Mouse (Mus musculus): Measurements from ENCODE around the gene Clk1. TPM values are rescaled to one million over a fixed set of nuclear protein-coding genes. Genes with fewer than 3 reads are reported as not detected.
"Not testable (repeated sequence)": the region's sequence is repeated elsewhere in the genome, so short reads cannot be mapped to it uniquely, and the experiment has no call there.

The Clk1 gene
- polyA plus RNA-seq, 1 experiment from 2014 or later: 195 TPM

GRCm38 (mm10) chr1:58374266-58374665, 49.6 kb downstream of the Clk1 start:
- not testable (repeated sequence) for H3K4me1 ChIP-seq (replicated peaks; ENCODE audit: control insufficient read depth, insufficient read depth, low read length); H3K36me3 ChIP-seq (ENCODE audit: control insufficient read depth, insufficient read depth, low read length); H3K27me3 ChIP-seq (ENCODE audit: control insufficient read depth, insufficient read depth, low read length); DNase-seq (ENCODE audit: low spot score); H3K9me3 ChIP-seq (ENCODE audit: control insufficient read depth, low read length); H3K9ac ChIP-seq (ENCODE audit: low read depth, low read length); H3K4me3 ChIP-seq (ENCODE audit: low read depth, low read length); H3K4me2 ChIP-seq (replicated peaks; ENCODE audit: low read depth, low read length); H3K27ac ChIP-seq (ENCODE audit: low read depth, low read length); ATAC-seq (ENCODE audit: low FRiP score)
- WGBS: 83% methylated on average over 2 of the region's 2 CpGs

DNA sequence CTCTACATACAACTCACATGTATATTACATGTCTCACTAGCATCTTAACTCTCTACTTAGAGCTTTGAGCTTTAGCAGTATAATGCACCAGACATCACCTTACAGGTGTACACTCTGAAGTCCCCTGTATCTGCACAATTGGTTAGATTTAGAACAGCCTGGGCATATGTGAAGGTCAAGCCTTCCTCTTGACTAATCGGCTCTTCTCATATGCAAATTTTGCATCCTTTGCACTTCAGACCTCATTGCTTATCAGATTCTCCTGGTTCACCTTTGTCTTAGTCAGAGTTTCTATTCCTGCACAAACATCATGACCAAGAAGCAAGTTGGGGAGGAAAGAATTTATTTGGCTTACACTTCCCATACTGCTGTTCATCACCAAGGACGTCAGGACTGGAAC, 54.1 kb downstream of the Clk1 start:
- Histone ChIP-seq H3K27me3 (ENCODE audit: control insufficient read depth, insufficient read depth, low read length) (no peaks in the 10 kb centered on the region), H3K36me3 (ENCODE audit: control insufficient read depth, insufficient read depth, low read length) (no peaks in the 10 kb centered on the region), H3K4me2 (replicated peaks; ENCODE audit: low read depth, low read length) (no peak overlapping the region), H3K4me3 (ENCODE audit: low read depth, low read length) (no peak overlapping the region), H3K9me3 (ENCODE audit: control insufficient read depth, low read length) (no peaks in the 10 kb centered on the region), H3K27ac (ENCODE audit: low read depth, low read length) (no peak overlapping the region), H3K4me1 (replicated peaks; ENCODE audit: control insufficient read depth, insufficient read depth, low read length) (no peaks in the 10 kb centered on the region), H3K9ac (ENCODE audit: low read depth, low read length) (no peak overlapping the region)
- ATAC-seq (ENCODE audit: low FRiP score) (no peak), DNase-seq (ENCODE audit: low spot score) (no peak)
- WGBS: 87% methylated on average over 2 of the region's 2 CpGs

GRCm38 (mm10) chr1:58366737-58367471, 57.0 kb downstream of the Clk1 start:
- no peak overlapping the region for H3K9ac ChIP-seq (ENCODE audit: low read depth, low read length)
- no peak overlapping the region for H3K27ac ChIP-seq (ENCODE audit: low read depth, low read length)
- no peak for ATAC-seq (ENCODE audit: low FRiP score)
- no peak overlapping the region for H3K4me3 ChIP-seq (ENCODE audit: low read depth, low read length)
- no peaks in the 10 kb centered on the region for H3K36me3 ChIP-seq (ENCODE audit: control insufficient read depth, insufficient read depth, low read length)
- DNase-seq (ENCODE audit: low spot score): no peak
- 83% methylated on average over 12 of the region's 12 CpGs for WGBS
- H3K4me1 ChIP-seq (replicated peaks; ENCODE audit: control insufficient read depth, insufficient read depth, low read length): no peaks in the 10 kb centered on the region
- H3K9me3 ChIP-seq (ENCODE audit: control insufficient read depth, low read length): no peaks in the 10 kb centered on the region
- H3K27me3 ChIP-seq (ENCODE audit: control insufficient read depth, insufficient read depth, low read length): no peaks in the 10 kb centered on the region
- H3K4me2 ChIP-seq (replicated peaks; ENCODE audit: low read depth, low read length): no peak overlapping the region

DNA sequence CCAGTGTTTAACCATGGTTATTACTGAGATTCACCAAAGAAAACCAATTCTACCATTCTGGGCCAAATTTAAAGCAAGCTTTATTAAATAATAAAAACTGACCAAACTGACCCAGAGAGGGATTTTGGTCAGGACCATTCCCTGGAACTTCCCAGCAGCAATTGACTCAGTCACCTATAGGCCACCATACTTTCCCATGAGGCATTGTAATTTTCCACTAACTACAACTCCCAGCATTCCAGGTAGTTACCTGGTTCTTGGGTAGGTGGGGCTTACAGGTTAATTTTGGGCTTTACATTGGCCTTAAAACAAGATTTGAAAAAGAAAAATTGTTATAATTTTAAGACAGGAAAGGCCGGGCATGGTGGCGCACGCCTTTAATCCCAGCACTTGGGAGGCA, 58.0 kb downstream of the Clk1 start:
- no peak for DNase-seq (ENCODE audit: low spot score)
- WGBS: 91% methylated on average over 3 of the region's 3 CpGs
- Histone ChIP-seq H3K9ac (ENCODE audit: low read depth, low read length) (no peak overlapping the region), H3K9me3 (ENCODE audit: control insufficient read depth, low read length) (no peaks in the 10 kb centered on the region), H3K36me3 (ENCODE audit: control insufficient read depth, insufficient read depth, low read length) (no peaks in the 10 kb centered on the region), H3K4me2 (replicated peaks; ENCODE audit: low read depth, low read length) (no peak overlapping the region), H3K27me3 (ENCODE audit: control insufficient read depth, insufficient read depth, low read length) (no peaks in the 10 kb centered on the region), H3K4me1 (replicated peaks; ENCODE audit: control insufficient read depth, insufficient read depth, low read length) (no peaks in the 10 kb centered on the region), H3K27ac (ENCODE audit: low read depth, low read length) (no peak overlapping the region), H3K4me3 (ENCODE audit: low read depth, low read length) (no peak overlapping the region)
- no peak for ATAC-seq (ENCODE audit: low FRiP score)

DNA sequence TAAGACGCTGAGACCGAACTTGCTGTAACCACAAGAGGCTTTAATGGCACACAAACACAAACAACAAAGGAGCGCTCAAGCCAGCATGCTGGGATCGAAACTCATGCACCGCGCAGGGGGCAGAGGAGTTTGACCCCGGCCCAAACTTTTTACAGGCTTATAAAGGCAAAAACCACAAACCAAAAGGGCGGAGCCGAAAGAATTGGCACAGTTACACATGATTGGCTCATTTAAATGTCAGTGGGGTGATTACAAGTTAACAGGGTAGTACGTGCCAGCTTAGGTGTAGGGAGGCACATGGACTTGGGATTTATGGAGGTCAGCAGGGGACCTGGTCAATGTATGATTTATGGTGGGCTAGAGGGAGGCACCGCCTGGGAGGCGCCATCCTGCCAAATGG, 59.3 kb downstream of the Clk1 start:
- DNase-seq (ENCODE audit: low spot score) (no peak), ATAC-seq (ENCODE audit: low FRiP score) (no peak)
- H3K27ac ChIP-seq (ENCODE audit: low read depth, low read length): no peak overlapping the region
- H3K4me1 ChIP-seq (replicated peaks; ENCODE audit: control insufficient read depth, insufficient read depth, low read length): no peaks in the 10 kb centered on the region
- H3K4me3 ChIP-seq (ENCODE audit: low read depth, low read length): no peak overlapping the region
- H3K4me2 ChIP-seq (replicated peaks; ENCODE audit: low read depth, low read length): no peak overlapping the region
- H3K9ac ChIP-seq (ENCODE audit: low read depth, low read length): no peak overlapping the region
- H3K9me3 ChIP-seq (ENCODE audit: control insufficient read depth, low read length): no peaks in the 10 kb centered on the region
- no peaks in the 10 kb centered on the region for H3K27me3 ChIP-seq (ENCODE audit: control insufficient read depth, insufficient read depth, low read length)
- H3K36me3 ChIP-seq (ENCODE audit: control insufficient read depth, insufficient read depth, low read length): no peaks in the 10 kb centered on the region
- WGBS: 91% methylated on average over 12 of the region's 12 CpGs

DNA sequence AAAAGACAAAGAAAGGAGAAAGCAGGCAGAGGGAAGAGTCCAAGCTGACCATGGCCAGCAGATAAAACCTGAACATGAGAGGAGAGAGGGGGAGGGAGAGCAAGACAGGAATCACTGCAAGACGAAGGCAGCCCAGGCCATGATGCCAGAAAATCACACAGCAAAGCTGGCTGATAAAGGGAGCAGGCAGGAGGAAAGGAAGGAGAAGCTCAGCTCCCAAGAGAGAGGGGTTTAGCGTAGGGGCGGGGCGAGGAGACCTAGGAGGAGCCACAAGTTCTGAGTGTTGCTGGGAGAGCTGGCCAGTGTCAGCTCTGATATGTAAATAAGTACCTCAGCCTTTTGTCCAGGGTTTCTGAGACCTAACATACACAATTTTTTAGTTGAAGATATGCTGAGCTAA, 61.6 kb downstream of the Clk1 start:
- Histone ChIP-seq H3K27me3 (ENCODE audit: control insufficient read depth, insufficient read depth, low read length) (no peaks in the 10 kb centered on the region), H3K9ac (ENCODE audit: low read depth, low read length) (no peak overlapping the region), H3K4me2 (replicated peaks; ENCODE audit: low read depth, low read length) (no peak overlapping the region), H3K9me3 (ENCODE audit: control insufficient read depth, low read length) (no peaks in the 10 kb centered on the region), H3K4me3 (ENCODE audit: low read depth, low read length) (no peak overlapping the region), H3K36me3 (ENCODE audit: control insufficient read depth, insufficient read depth, low read length) (no peaks in the 10 kb centered on the region), H3K27ac (ENCODE audit: low read depth, low read length) (no peak overlapping the region), H3K4me1 (replicated peaks; ENCODE audit: control insufficient read depth, insufficient read depth, low read length) (no peaks in the 10 kb centered on the region)
- ATAC-seq (ENCODE audit: low FRiP score) (no peak), DNase-seq (ENCODE audit: low spot score) (no peak)
- WGBS: 67% methylated on average over 4 of the region's 4 CpGs

Other genes starting within 250 kb of the Clk1 start
- gene Aox4, start 213.7 kb downstream of the Clk1 start, polyA plus RNA-seq (2014; fragmentation: Nextera tagmentation; extraction: Ambion mirVana): 0.10 TPM in 1 of 2 replicates, not detected in the other
- 0.06 TPM in 1 of 2 replicates, not detected in the other for gene Aox2, start 145.7 kb downstream of the Clk1 start, polyA plus RNA-seq (2014; fragmentation: Nextera tagmentation; extraction: Ambion mirVana)
- gene Bzw1, start 31.2 kb downstream of the Clk1 start, polyA plus RNA-seq (2014; fragmentation: Nextera tagmentation; extraction: Ambion mirVana): 545 and 568 TPM in 2 replicates
- gene Nif3l1, start 21.1 kb upstream of the Clk1 start, polyA plus RNA-seq (2014; fragmentation: Nextera tagmentation; extraction: Ambion mirVana): 67.2 and 69.8 TPM in 2 replicates
- gene Ppil3, start 21.4 kb upstream of the Clk1 start, polyA plus RNA-seq (2014; fragmentation: Nextera tagmentation; extraction: Ambion mirVana): 56.4 and 59.2 TPM in 2 replicates
- 42.1 and 45.2 TPM in 2 replicates for gene Orc2, start 81.0 kb upstream of the Clk1 start, polyA plus RNA-seq (2014; fragmentation: Nextera tagmentation; extraction: Ambion mirVana)
- 8.5 and 9.1 TPM in 2 replicates for gene Fam126b, start 162.3 kb upstream of the Clk1 start, polyA plus RNA-seq (2014; fragmentation: Nextera tagmentation; extraction: Ambion mirVana)
- gene Ndufb3, start 162.3 kb upstream of the Clk1 start, polyA plus RNA-seq (2014; fragmentation: Nextera tagmentation; extraction: Ambion mirVana): 150 and 164 TPM in 2 replicates

All from hindbrain, embryonic 11.5 days (tissue).